Mouse (Mus musculus) small intestine, adult 2 months (tissue): ENCODE measurements at regions not wholly inside any gene's neighbourhood (a gene's known extent, or its start where the extent isn't known, plus 50 kb on each side); places are given as distances from the start of the nearest gene placed in this dataset.

ENCODE experiments used
- CTCF ChIP-seq: fragments of 200-500 bp; IDR thresholded peaks from 2 replicates; pipeline ENCODE4 v1.5.1; 2012; ENCODE audit warnings: low read depth, mild to moderate bottlenecking, control low read depth, inconsistent platforms, low read length, moderate library complexity, mixed read lengths; ENCODE audit not compliant: insufficient replicate concordance, insufficient read length; ENCODE audit errors: extremely low read depth
- POLR2A ChIP-seq: fragments of 200-500 bp; IDR thresholded peaks from 2 replicates; pipeline ENCODE4 v1.6.1; 2012; ENCODE audit warnings: low read depth, mild to moderate bottlenecking, control low read depth, inconsistent platforms, low read length, moderate library complexity

GRCm38 (mm10) chr2:178979451-178979850, 462.8 kb upstream of the Cdh4 start:
- TF ChIP-seq CTCF (no peak), POLR2A (no peak)
